Mouse (Mus musculus) intestine, postnatal 0 days (tissue): ENCODE data around the gene Rgs7bp. TPM values are rescaled to one million over a fixed set of nuclear protein-coding genes. Genes with fewer than 3 reads are reported as not detected.

ENCODE experiments used
- ATAC-seq: fragments of 200-750 bp; cut with Nextera tagmentation; 2 replicates; pipeline ENCODE4 v1.8.0; 2017; ENCODE audit warnings: mild to moderate bottlenecking, moderate TSS enrichment, moderate library complexity
- H3K27ac ChIP-seq: fragments of 300-500 bp; sonication (generic); 2 replicates; pipeline ENCODE4 v1.5.1; 2014; ENCODE audit warnings: mild to moderate bottlenecking, low read depth, low read length, moderate library complexity
- H3K27me3 ChIP-seq: fragments of 300-500 bp; sonication (generic); replicated peaks from 2 replicates; pipeline ENCODE4 v1.6.1; 2014; ENCODE audit warnings: low read length, mixed read lengths; ENCODE audit not compliant: control insufficient read depth, insufficient read depth
- H3K36me3 ChIP-seq: fragments of 300-500 bp; sonication (generic); 2 replicates; pipeline ENCODE4 v1.6.1; 2014; ENCODE audit warnings: mild to moderate bottlenecking, moderate library complexity; ENCODE audit not compliant: control insufficient read depth, insufficient read depth
- H3K4me1 ChIP-seq: fragments of 300-500 bp; sonication (generic); replicated peaks from 2 replicates; pipeline ENCODE4 v1.6.1; 2014; ENCODE audit warnings: antibody characterized with exemption, low read length, mixed read lengths; ENCODE audit not compliant: control insufficient read depth, insufficient read depth
- H3K4me2 ChIP-seq: fragments of 300-500 bp; sonication (generic); replicated peaks from 2 replicates; pipeline ENCODE4 v1.6.1; 2014; ENCODE audit warnings: low read depth, mild to moderate bottlenecking, moderate library complexity
- H3K4me3 ChIP-seq: fragments of 300-500 bp; sonication (generic); 2 replicates; pipeline ENCODE4 v1.5.1; 2014; ENCODE audit warnings: low read depth, low read length
- H3K9ac ChIP-seq: fragments of 300-500 bp; sonication (generic); 2 replicates; pipeline ENCODE4 v1.6.1; 2014; ENCODE audit warnings: mild to moderate bottlenecking, low read depth, low read length
- H3K9me3 ChIP-seq: fragments of 300-500 bp; sonication (generic); 2 replicates; pipeline ENCODE4 v1.6.1; 2016; ENCODE audit warnings: mixed run types; ENCODE audit not compliant: control insufficient read depth
- CTCF ChIP-seq: sonication (generic); IDR thresholded peaks from 2 replicates; pipeline ENCODE4 v1.5.1; 2016; ENCODE audit warnings: low read depth, mild to moderate bottlenecking, control low read depth, antibody characterized with exemption, moderate library complexity
- WGBS: fragments of 180-500 bp; shearing (Covaris S2); extraction: QIAGEN DNeasy Blood & Tissue Kit; methylation state at CpG from one replicate; pipeline ENCODE4 v1.1.7; 2014; 5-methylcytosine and 5-hydroxymethylcytosine counted together
- polyA plus RNA-seq: library from polyadenylated mRNA; unstranded; fragments of >200 nt; fragmentation: Nextera tagmentation; extraction: Ambion mirVana; gene quantifications from 2 replicates; pipeline ENCODE4 v1.2.1, GENCODE M21; 2015

Gene Rgs7bp
- polyA plus RNA-seq = 1.9 and 2.4 TPM in 2 replicates

DNA sequence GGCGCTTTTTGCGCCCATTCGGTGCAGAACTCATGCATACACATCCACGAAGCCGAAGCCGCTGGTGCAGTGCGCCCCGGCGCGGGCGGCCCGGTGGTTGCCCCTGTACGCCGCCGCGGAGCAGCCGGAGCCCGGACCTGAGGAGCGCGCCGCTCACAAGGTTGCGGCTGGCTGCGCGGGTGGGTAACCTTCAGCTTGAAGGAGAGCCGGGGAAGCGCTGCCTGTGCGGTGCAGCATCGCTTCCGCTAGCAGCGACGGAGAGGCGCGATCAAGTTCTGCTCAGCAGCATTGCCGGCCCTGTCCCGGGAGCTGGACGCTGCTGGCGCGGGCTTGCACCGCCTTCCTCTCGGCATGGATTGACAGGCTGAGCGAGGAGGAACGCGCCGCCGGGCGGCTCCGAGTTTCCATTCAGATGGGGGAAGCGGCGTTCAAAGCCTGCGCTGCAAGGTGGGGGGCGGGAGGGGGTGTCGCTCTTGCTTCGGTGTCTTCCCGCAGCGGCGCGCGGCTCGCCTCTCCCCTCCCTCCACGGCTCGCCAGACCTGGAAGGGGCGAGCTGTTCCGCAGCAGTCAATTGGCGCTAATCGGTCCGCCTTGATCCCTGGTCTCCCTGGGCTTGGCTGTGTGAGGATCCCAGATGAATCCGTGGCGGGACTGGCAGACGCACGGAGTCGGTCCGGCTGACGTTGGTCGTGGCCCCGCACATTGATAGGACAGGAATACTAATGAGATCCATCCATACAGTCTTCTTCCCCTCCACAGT is at the start of gene Rgs7bp:
Gene Rgs7bp (minus strand): TSS at position 750 of the 760 bp plus-strand sequence.
- H3K4me2 ChIP-seq = peak within 1 kb of the TSS; percentile 91
- H3K27me3 ChIP-seq = peaks cover 18% of the 10 kb centered on the region
- H3K4me1 ChIP-seq = no peaks in the 10 kb centered on the region
- WGBS = under 1% methylated on average over 74 of the region's 75 CpGs
- H3K9me3 ChIP-seq = no peaks in the 10 kb centered on the region
- H3K36me3 ChIP-seq = no peaks in the 10 kb centered on the region
- H3K27ac ChIP-seq = peak within 1 kb of the TSS; percentile 2; the same call in 1 of the 2 replicates
- peak within 1 kb of the TSS; percentile 31; the same call in 1 of the 2 replicates for H3K9ac ChIP-seq
- peak; percentile 42; the same call in 1 of the 2 replicates for TF ChIP-seq CTCF
- peak within 1 kb of the TSS; percentile 60 for H3K4me3 ChIP-seq
- peak; percentile 67 for ATAC-seq

DNA sequence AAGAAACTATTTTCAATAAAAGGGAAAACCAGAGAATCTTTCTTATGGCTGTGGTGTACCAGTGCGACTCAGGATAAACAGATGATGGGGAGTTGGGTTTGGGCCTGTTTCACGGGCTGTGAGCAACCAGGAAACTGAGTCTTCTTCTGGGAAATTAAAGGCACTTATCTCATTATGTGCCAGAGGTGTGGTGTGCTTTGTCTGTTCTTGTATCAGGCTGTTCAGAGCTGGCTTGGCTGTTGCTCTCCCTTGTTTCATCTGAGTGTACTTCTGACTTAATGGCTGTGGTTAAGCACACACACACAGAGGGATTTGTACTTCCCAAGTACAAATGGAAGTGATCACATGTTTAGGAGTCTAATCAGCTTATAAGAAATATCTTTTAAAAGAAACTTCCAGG is 49.7 kb upstream of the Rgs7bp start:
- no peak for ATAC-seq
- 78% methylated on average over 2 of the region's 2 CpGs for WGBS

GRCm38 (mm10) chr13:105100705-105101104 is 46.0 kb upstream of the Rgs7bp start:
- Histone ChIP-seq H3K27me3 (no peaks in the 10 kb centered on the region), H3K9ac (no peak overlapping the region), H3K4me3 (no peak overlapping the region), H3K4me1 (no peaks in the 10 kb centered on the region), H3K36me3 (no peaks in the 10 kb centered on the region), H3K27ac (no peak overlapping the region), H3K4me2 (no peak overlapping the region), H3K9me3 (no peaks in the 10 kb centered on the region)
- no peak for TF ChIP-seq CTCF
- WGBS = 83% methylated on average over 4 of the region's 4 CpGs
- ATAC-seq = no peak

More for the DNA sequence above, 49.7 kb upstream of the Rgs7bp start:
- no peaks in the 10 kb centered on the region for H3K4me1 ChIP-seq
- H3K4me2 ChIP-seq = no peak overlapping the region
- no peak overlapping the region for H3K4me3 ChIP-seq
- no peak overlapping the region for H3K9ac ChIP-seq
- H3K36me3 ChIP-seq = no peaks in the 10 kb centered on the region
- no peaks in the 10 kb centered on the region for H3K9me3 ChIP-seq
- no peaks in the 10 kb centered on the region for H3K27me3 ChIP-seq
- TF ChIP-seq CTCF = no peak
- H3K27ac ChIP-seq = no peak overlapping the region

GRCm38 (mm10) chr13:105096316-105096715 is 41.6 kb upstream of the Rgs7bp start:
- Histone ChIP-seq H3K27me3 (no peaks in the 10 kb centered on the region), H3K27ac (no peak overlapping the region), H3K4me1 (no peaks in the 10 kb centered on the region), H3K36me3 (no peaks in the 10 kb centered on the region), H3K9ac (no peak overlapping the region), H3K9me3 (no peaks in the 10 kb centered on the region), H3K4me2 (no peak overlapping the region), H3K4me3 (no peak overlapping the region)
- no peak for ATAC-seq
- no peak for TF ChIP-seq CTCF
- WGBS = 57% methylated on average over 2 of the region's 2 CpGs

GRCm38 (mm10) chr13:105089276-105089675 is 34.5 kb upstream of the Rgs7bp start:
- no peak for TF ChIP-seq CTCF
- H3K27me3 ChIP-seq = no peaks in the 10 kb centered on the region
- 88% methylated on average over 3 of the region's 3 CpGs for WGBS

DNA sequence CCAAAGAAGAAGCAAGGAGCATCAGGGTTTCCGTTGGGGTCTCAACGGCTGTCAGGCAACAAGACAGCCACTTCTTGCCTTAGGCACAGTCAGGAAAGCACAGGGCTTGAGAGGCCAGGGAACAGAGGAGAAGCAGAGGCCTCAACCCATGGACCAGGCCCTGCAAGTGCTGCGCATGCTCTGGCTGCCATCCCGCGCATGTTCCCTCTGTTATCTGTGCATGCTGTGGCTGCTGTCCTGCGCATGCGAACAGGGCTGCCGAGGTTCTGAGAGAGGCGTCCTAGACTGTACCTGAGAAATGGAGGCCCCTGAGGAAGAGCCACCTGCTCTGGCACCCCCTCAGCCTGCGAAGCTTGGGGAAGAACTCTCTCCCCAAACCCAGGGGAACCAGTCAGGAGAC is 27.1 kb upstream of the Rgs7bp start, which contains the start of gene 4933425L06Rik:
Gene 4933425L06Rik (plus strand): TSS at position 261 of the 400 bp plus-strand sequence.
- no peaks in the 10 kb centered on the region for H3K4me1 ChIP-seq
- WGBS = 93% methylated on average over 10 of the region's 10 CpGs
- TF ChIP-seq CTCF = no peak
- H3K27me3 ChIP-seq = no peaks in the 10 kb centered on the region
- no peak for ATAC-seq
- H3K36me3 ChIP-seq = no peaks in the 10 kb centered on the region
- H3K27ac ChIP-seq = no peak within 1 kb of the TSS
- H3K4me2 ChIP-seq = no peak within 1 kb of the TSS
- H3K9ac ChIP-seq = no peak within 1 kb of the TSS
- no peak within 1 kb of the TSS for H3K4me3 ChIP-seq
- no peaks in the 10 kb centered on the region for H3K9me3 ChIP-seq

More at GRCm38 (mm10) chr13:105089276-105089675, 34.5 kb upstream of the Rgs7bp start:
- Histone ChIP-seq H3K4me2 (no peak overlapping the region), H3K4me3 (no peak overlapping the region), H3K36me3 (no peaks in the 10 kb centered on the region), H3K9ac (no peak overlapping the region), H3K4me1 (no peaks in the 10 kb centered on the region), H3K27ac (no peak overlapping the region), H3K9me3 (no peaks in the 10 kb centered on the region)
- ATAC-seq = no peak
